Mouse (Mus musculus) neural tube, embryonic 13.5 days (tissue): Measurements from ENCODE around the gene Gm26657. TPM values are rescaled to one million over a fixed set of nuclear protein-coding genes. Genes with fewer than 3 reads are reported as not detected.

Experiments used
- ATAC-seq: fragments of 200-750 bp; cut with Nextera tagmentation; 2 replicates; pipeline ENCODE4 v1.8.0; 2017; ENCODE audit warnings: low read depth, mild to moderate bottlenecking, moderate TSS enrichment, moderate library complexity
- H3K27ac ChIP-seq: fragments of 300-500 bp; sonication (generic); replicated peaks from 2 replicates; pipeline ENCODE4 v1.5.1; 2015; ENCODE audit warnings: moderate library complexity, mild to moderate bottlenecking, inconsistent platforms
- H3K27me3 ChIP-seq: fragments of 300-500 bp; sonication (generic); 2 replicates; pipeline ENCODE4 v1.6.1; 2015; ENCODE audit warnings: mild to moderate bottlenecking, inconsistent platforms
- H3K36me3 ChIP-seq: fragments of 300-500 bp; sonication (generic); 2 replicates; pipeline ENCODE4 v1.6.1; 2015; ENCODE audit warnings: mild to moderate bottlenecking, inconsistent platforms
- H3K4me1 ChIP-seq: fragments of 300-500 bp; sonication (generic); replicated peaks from 2 replicates; pipeline ENCODE4 v1.6.1; 2015; ENCODE audit warnings: inconsistent platforms
- H3K4me2 ChIP-seq: fragments of 300-500 bp; sonication (generic); 2 replicates; pipeline ENCODE4 v1.6.1; 2015; ENCODE audit warnings: inconsistent platforms, mild to moderate bottlenecking, moderate library complexity
- H3K4me3 ChIP-seq: fragments of 300-500 bp; sonication (generic); 2 replicates; pipeline ENCODE4 v1.5.1; 2015; ENCODE audit warnings: mild to moderate bottlenecking, inconsistent platforms
- H3K9ac ChIP-seq: fragments of 300-500 bp; sonication (generic); 2 replicates; pipeline ENCODE4 v1.6.1; 2015; ENCODE audit warnings: moderate library complexity, mild to moderate bottlenecking, inconsistent platforms
- H3K9me3 ChIP-seq: fragments of 300-500 bp; sonication (generic); 2 replicates; pipeline ENCODE4 v1.6.1; 2016; ENCODE audit warnings: inconsistent platforms
- WGBS: fragments of 180-500 bp; shearing (Covaris S2); methylation state at CpG from one replicate; pipeline ENCODE4 v1.1.7; 2015; 5-methylcytosine and 5-hydroxymethylcytosine counted together
- polyA plus RNA-seq: library from polyadenylated mRNA; unstranded; fragments of >200 nt; fragmentation: Nextera tagmentation; extraction: Ambion mirVana; gene quantifications from 2 replicates; pipeline ENCODE4 v1.2.1, GENCODE M21; 2015

Gm26657 gene
- polyA plus RNA-seq, 1 experiment from 2014 or later = not detected

DNA sequence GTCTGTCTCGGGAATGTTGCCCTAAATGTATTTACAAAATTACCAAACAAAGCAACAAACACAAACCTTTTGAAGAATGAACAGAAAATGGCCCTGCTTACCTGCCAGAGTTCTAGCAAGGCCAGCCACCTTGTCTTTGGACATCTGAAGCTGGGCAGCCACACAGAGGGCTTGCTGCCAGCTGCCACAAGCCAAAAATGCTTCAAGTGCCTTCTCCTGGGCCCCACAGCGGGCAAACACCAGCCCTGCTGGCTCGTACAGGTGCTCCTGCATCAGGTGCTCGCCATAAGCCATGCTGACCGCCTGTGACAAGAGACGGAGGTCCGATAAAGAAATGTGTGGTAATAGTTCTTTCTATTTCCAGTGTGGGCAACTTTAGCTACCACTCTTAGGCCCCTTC lies 29.0 kb downstream of the Gm26657 start:
- 94% methylated on average over 7 of the region's 7 CpGs for WGBS
- H3K27me3 ChIP-seq = no peaks in the 10 kb centered on the region
- H3K4me3 ChIP-seq = no peak overlapping the region
- peaks cover 96% of the 10 kb centered on the region for H3K36me3 ChIP-seq
- no peak overlapping the region for H3K9ac ChIP-seq
- H3K9me3 ChIP-seq = no peaks in the 10 kb centered on the region
- no peaks in the 10 kb centered on the region for H3K4me1 ChIP-seq
- H3K4me2 ChIP-seq = no peak overlapping the region
- ATAC-seq = no peak
- H3K27ac ChIP-seq = no peak overlapping the region

DNA sequence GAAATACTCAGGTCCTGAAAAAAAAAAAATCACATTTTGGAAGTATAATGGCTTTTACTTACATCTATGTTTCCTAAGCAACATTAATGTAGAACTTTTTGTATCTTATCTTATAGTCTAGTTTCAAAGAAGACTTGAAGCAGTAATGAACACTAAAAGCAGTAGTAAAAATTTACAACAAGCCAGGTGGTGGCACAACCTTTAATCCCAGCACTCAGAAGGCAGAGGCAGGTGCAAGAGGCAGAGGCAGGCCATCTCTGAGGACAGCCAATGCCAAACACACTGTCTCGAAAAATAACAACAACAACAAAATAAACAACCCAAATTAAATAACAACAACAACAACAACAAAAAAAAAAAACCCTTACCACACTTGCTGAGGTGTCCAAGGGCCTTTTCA lies 31.2 kb downstream of the Gm26657 start:
- H3K4me1 ChIP-seq = no peaks in the 10 kb centered on the region
- no peaks in the 10 kb centered on the region for H3K27me3 ChIP-seq
- WGBS = 73% methylated on average over 1 of the region's 1 CpGs
- ATAC-seq = no peak
- H3K36me3 ChIP-seq = peaks cover 94% of the 10 kb centered on the region
- H3K4me2 ChIP-seq = no peak overlapping the region
- H3K27ac ChIP-seq = no peak overlapping the region
- no peaks in the 10 kb centered on the region for H3K9me3 ChIP-seq
- no peak overlapping the region for H3K9ac ChIP-seq
- no peak overlapping the region for H3K4me3 ChIP-seq

Other genes with a start within 250 kb of the Gm26657 start
- not detected in 2 replicates for gene Actl7b, start 1.4 kb downstream of the Gm26657 start, polyA plus RNA-seq
- gene Actl7a, start 3.3 kb downstream of the Gm26657 start, polyA plus RNA-seq = not detected in 2 replicates
- 54.1 and 55.8 TPM in 2 replicates for gene Elp1, start 62.3 kb downstream of the Gm26657 start, polyA plus RNA-seq
- 14.7 and 18.8 TPM in 2 replicates for gene Fam206a, start 62.3 kb downstream of the Gm26657 start, polyA plus RNA-seq
- 25.1 and 25.5 TPM in 2 replicates for gene Ctnnal1, start 125.1 kb downstream of the Gm26657 start, polyA plus RNA-seq
- gene Tmem245, start 207.4 kb downstream of the Gm26657 start, polyA plus RNA-seq = 6.4 and 7.3 TPM in 2 replicates